Mouse (Mus musculus) CD4-positive, CD25-positive, alpha-beta regulatory T cell, adult 2 months (primary cell): Measurements from ENCODE around the gene Col20a1.

Experiments
- DNase-seq: peaks from one replicate; pipeline ENCODE4 v3.0.0-alpha.2; 2012; ENCODE audit warnings: low read depth, low spot score

Gene Col20a1

DNA sequence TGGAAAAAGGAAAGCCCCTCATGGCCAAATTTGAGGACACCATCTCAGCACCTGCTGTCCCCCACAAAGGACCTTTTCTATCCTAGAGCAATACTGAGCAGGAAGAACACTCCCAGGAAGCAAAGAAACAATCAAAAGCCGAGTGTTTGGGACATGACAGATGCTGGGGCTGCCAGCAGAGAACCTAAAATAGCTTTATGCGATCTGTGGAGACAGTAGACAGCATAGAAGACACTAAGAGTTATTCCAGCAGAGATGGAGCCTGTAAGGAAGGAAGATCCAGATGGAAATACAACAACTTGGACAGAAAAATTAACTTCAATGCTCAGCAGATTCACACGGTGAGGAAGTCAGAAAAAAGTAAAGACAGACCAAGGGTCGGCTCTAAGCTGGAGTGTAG lies 79.5 kb downstream of the Col20a1 start:
- DNase-seq, result no peak
